Mouse (Mus musculus) forebrain, embryonic 16.5 days (tissue): ENCODE results near the gene 2310061I04Rik. TPM values are rescaled to one million over a fixed set of nuclear protein-coding genes. Genes with fewer than 3 reads are reported as not detected.

Experiments used
- ATAC-seq: fragments of 200-750 bp; cut with Nextera tagmentation; 2 replicates; pipeline ENCODE4 v1.8.0; 2017; ENCODE audit warnings: mild to moderate bottlenecking, moderate library complexity
- H3K27ac ChIP-seq: fragments of 300-500 bp; sonication (generic); 2 replicates; pipeline ENCODE4 v1.5.1; 2014; ENCODE audit warnings: low read length, control low read depth
- H3K27me3 ChIP-seq: fragments of 300-500 bp; sonication (generic); replicated peaks from 2 replicates; pipeline ENCODE4 v1.6.1; 2014; ENCODE audit warnings: low read length; ENCODE audit not compliant: control insufficient read depth, insufficient read depth
- H3K36me3 ChIP-seq: fragments of 300-500 bp; sonication (generic); 2 replicates; pipeline ENCODE4 v1.6.1; 2014; ENCODE audit not compliant: control insufficient read depth, insufficient read depth
- H3K4me1 ChIP-seq: fragments of 300-500 bp; sonication (generic); replicated peaks from 2 replicates; pipeline ENCODE4 v1.6.1; 2014; ENCODE audit warnings: low read length; ENCODE audit not compliant: control insufficient read depth, insufficient read depth
- H3K4me2 ChIP-seq: fragments of 300-500 bp; sonication (generic); 2 replicates; pipeline ENCODE4 v1.6.1; 2014; ENCODE audit warnings: mild to moderate bottlenecking, low read length, control low read depth
- H3K4me3 ChIP-seq: fragments of 300-500 bp; sonication (generic); replicated peaks from 2 replicates; pipeline ENCODE4 v1.5.1; 2014; ENCODE audit warnings: mild to moderate bottlenecking, low read length, control low read depth
- H3K9ac ChIP-seq: fragments of 300-500 bp; sonication (generic); replicated peaks from 2 replicates; pipeline ENCODE4 v1.6.1; 2014; ENCODE audit warnings: low read depth, low read length, control low read depth
- H3K9me3 ChIP-seq: fragments of 300-500 bp; sonication (generic); 2 replicates; pipeline ENCODE4 v1.6.1; 2016; ENCODE audit warnings: low read length; ENCODE audit not compliant: control insufficient read depth
- WGBS: fragments of 180-500 bp; shearing (Covaris S2); extraction: QIAGEN DNeasy Blood & Tissue Kit; methylation state at CpG from one replicate; pipeline ENCODE4 v1.1.7; 2014; 5-methylcytosine and 5-hydroxymethylcytosine counted together
- polyA plus RNA-seq: library from polyadenylated mRNA; unstranded; fragments of >200 nt; fragmentation: Nextera tagmentation; extraction: Ambion mirVana; gene quantifications from 2 replicates; pipeline ENCODE4 v1.2.1, GENCODE M21; 2015

Gene 2310061I04Rik
- polyA plus RNA-seq, 1 experiment from 2014 or later = 49.5 TPM

DNA sequence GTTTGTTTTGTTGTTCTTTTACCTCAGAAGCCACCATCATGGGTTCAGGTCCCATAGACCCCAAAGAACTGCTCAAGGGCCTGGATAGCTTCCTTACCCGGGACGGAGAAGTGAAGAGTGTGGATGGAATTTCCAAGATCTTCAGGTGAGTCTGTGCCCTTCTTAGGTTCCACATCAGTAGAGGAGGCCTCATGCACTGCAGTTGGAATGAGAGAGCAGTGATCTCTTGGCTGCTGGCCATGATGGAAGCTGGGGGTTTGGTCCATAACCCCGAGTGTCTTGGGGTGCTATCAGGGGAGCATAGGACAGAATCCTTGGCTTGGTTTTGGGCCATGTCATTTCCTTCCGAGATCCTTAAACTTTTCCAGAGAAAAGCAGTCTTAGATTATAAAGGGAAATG lies 26.1 kb upstream of the 2310061I04Rik start:
- ATAC-seq = no peak
- Histone ChIP-seq H3K4me3 (no peak overlapping the region), H3K9me3 (no peaks in the 10 kb centered on the region), H3K27me3 (no peaks in the 10 kb centered on the region), H3K4me1 (peaks cover 27% of the 10 kb centered on the region), H3K36me3 (peaks cover 30% of the 10 kb centered on the region), H3K4me2 (no peak overlapping the region), H3K9ac (no peak overlapping the region), H3K27ac (no peak overlapping the region)
- WGBS = 95% methylated on average over 4 of the region's 4 CpGs

DNA sequence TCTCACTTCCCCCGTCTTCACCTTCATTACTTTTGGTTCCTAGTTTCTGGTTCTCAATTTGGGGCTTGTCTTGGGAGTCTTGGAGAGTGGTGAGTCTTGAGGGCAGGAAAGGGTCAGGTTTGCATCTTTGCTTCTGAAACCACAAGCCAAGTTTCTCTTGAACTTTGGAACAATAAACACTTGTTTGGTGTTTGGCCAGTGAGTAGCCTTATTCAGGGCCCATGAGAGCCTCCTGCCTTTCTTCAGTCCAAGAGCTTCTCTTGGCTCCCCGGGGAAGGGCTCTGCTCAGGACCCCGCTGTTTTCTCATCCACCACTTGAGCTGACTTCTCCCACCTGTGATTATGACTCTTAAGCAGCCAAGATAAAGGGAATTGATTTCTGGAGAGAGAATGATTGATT lies 25.3 kb upstream of the 2310061I04Rik start:
- H3K9me3 ChIP-seq = no peaks in the 10 kb centered on the region
- no peaks in the 10 kb centered on the region for H3K27me3 ChIP-seq
- 83% methylated on average over 3 of the region's 3 CpGs for WGBS
- no peak overlapping the region for H3K4me2 ChIP-seq
- H3K27ac ChIP-seq = no peak overlapping the region
- no peak for ATAC-seq
- H3K9ac ChIP-seq = no peak overlapping the region
- H3K4me1 ChIP-seq = peaks cover 27% of the 10 kb centered on the region
- no peak overlapping the region for H3K4me3 ChIP-seq
- H3K36me3 ChIP-seq = peaks cover 24% of the 10 kb centered on the region

GRCm38 (mm10) chr17:35921710-35922109 lies 24.5 kb upstream of the 2310061I04Rik start:
- H3K36me3 ChIP-seq = peaks cover 19% of the 10 kb centered on the region
- peaks cover 27% of the 10 kb centered on the region for H3K4me1 ChIP-seq
- no peaks in the 10 kb centered on the region for H3K9me3 ChIP-seq
- WGBS = 76% methylated on average over 4 of the region's 4 CpGs
- 0 out of 2 replicates have a peak overlapping the region, but pooled peaks have one; percentile 5 for H3K9ac ChIP-seq
- no peak for ATAC-seq
- no peaks in the 10 kb centered on the region for H3K27me3 ChIP-seq
- H3K27ac ChIP-seq = no peak overlapping the region
- H3K4me3 ChIP-seq = no peak overlapping the region
- no peak overlapping the region for H3K4me2 ChIP-seq

DNA sequence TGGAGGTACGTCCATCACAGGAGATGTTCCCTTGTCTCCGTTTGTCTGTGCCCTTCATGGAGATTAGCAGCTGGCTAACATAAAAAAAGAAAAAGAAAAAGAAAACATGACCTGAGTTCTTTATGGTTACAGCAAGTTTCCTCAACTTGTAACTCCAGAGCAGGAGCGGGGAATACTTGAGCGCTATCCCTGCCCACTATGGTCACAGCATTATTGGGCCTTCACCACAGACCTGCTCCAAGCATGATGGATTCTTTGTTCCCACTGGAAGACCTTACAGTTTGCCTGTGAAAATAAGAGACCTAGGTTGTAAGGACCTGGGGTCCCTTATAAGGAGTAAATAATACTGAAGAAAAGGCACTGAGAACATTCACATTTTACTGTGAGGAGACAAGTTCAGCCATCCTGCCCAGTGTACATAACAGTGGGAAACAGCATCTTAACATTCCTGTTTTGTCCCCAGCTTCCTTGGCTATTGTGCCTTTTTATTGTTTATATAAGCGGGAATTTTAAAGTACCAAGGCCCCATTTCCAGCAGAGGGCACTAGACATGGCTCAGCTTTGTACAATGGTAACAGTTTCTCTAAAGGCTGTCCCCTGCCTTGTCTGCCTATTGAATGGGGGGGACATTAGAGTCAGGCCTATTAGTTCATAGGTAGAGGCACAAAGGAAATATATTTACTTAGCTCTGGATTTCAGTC lies 23.8 kb upstream of the 2310061I04Rik start:
- Histone ChIP-seq H3K4me1 (peaks cover 27% of the 10 kb centered on the region), H3K27me3 (no peaks in the 10 kb centered on the region), H3K9ac (0 out of 2 replicates have a peak overlapping the region, but pooled peaks have one; percentile 0), H3K4me3 (no peak overlapping the region), H3K36me3 (peaks cover 13% of the 10 kb centered on the region), H3K9me3 (no peaks in the 10 kb centered on the region), H3K4me2 (peak overlapping the region; percentile 91), H3K27ac (peak overlapping the region; percentile 99)
- 66% methylated on average over 5 of the region's 5 CpGs for WGBS
- ATAC-seq = no peak

DNA sequence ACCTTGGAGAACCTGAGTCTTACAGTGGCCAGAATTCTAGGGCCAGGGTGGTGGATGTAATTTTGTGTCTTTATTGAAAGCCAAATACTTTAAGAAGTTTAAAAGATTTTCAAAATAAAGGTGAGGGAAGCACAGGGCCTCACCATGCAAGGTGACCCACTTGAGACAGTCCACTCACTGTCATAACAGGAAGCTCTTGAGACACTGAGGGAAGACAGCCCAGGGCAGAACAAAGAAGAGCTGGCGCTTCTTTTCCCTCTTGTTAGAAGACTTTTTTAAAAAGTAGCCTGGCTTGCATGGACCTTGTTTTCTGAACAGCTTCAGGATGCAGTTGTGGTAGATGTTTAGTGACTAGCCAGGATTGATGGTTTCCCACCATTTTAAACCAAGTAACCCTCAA lies 23.2 kb upstream of the 2310061I04Rik start:
- H3K36me3 ChIP-seq = peaks cover 12% of the 10 kb centered on the region
- no peak for ATAC-seq
- peak overlapping the region; percentile 91 for H3K4me2 ChIP-seq
- 77% methylated on average over 1 of the region's 1 CpGs for WGBS
- H3K4me3 ChIP-seq = peak overlapping the region; percentile 75
- peaks cover 31% of the 10 kb centered on the region for H3K4me1 ChIP-seq
- no peaks in the 10 kb centered on the region for H3K27me3 ChIP-seq
- peak overlapping the region; percentile 96; the same call in 1 of the 2 replicates for H3K9ac ChIP-seq
- no peaks in the 10 kb centered on the region for H3K9me3 ChIP-seq
- peak overlapping the region; percentile 99 for H3K27ac ChIP-seq

- Histone ChIP-seq H3K9me3 (no peaks in the 10 kb centered on the region), H3K9ac (peak overlapping the region; percentile 96), H3K4me3 (peak overlapping the region; percentile 75), H3K27ac (peak overlapping the region; percentile 99), H3K27me3 (no peaks in the 10 kb centered on the region), H3K4me1 (peaks cover 35% of the 10 kb centered on the region), H3K36me3 (peaks cover 10% of the 10 kb centered on the region), H3K4me2 (peak overlapping the region; percentile 91)
- ATAC-seq = no peak
- WGBS = 39% methylated on average over 6 of the region's 6 CpGs
Measured at GRCm38 (mm10) chr17:35919864-35920301, 22.7 kb upstream of the 2310061I04Rik start.

- ATAC-seq = peak; percentile 38
- H3K9me3 ChIP-seq = no peaks in the 10 kb centered on the region
- peak overlapping the region; percentile 99 for H3K27ac ChIP-seq
- H3K9ac ChIP-seq = peak overlapping the region; percentile 96
- H3K4me2 ChIP-seq = peak overlapping the region; percentile 91
- WGBS = 3% methylated on average over 7 of the region's 7 CpGs
- H3K4me3 ChIP-seq = peak overlapping the region; percentile 75
- no peaks in the 10 kb centered on the region for H3K27me3 ChIP-seq
- peaks cover 35% of the 10 kb centered on the region for H3K4me1 ChIP-seq
- H3K36me3 ChIP-seq = peaks cover 4% of the 10 kb centered on the region; the same call in 1 of the 2 replicates
Measured at GRCm38 (mm10) chr17:35919060-35919715, 22.0 kb upstream of the 2310061I04Rik start.

DNA sequence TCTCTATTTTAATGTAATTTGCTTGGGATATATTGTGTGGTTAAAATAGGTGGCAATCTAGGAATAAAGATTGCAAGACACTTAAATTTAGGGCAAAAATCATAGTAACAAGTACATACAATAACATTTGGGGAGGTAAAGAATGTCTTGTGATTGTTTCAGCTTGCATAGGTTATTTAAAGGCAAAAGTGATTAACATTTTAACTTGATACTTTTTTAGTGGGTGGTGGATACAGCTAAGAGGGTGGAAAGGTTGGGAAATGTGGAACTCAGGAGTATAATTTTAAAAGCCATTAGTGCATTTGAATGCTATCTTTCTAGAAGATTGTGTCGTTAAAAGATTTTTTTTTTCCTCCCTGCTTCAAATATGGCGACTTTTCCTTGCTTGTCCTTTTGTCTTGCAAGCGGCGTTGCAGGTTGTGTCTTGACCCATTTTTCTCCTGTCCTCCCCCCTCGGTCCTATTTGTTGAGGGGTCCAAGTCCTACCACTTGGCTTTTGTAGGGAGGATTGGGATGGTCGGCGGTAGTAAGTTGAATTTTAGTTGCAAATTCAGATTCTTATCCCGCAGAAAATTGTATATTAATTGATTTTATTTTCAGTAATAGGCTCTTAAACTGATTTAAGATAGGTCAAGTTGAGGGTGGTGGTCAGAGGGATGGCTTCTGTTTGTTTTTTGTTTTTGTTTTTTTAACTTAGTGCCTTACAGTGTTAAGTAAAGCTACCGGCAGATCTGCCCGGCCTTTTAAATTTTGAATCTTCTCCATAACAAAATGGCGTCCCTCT lies 21.2 kb upstream of the 2310061I04Rik start:
- Histone ChIP-seq H3K27me3 (no peaks in the 10 kb centered on the region), H3K9me3 (no peaks in the 10 kb centered on the region), H3K36me3 (no peaks in the 10 kb centered on the region), H3K4me3 (peak overlapping the region; percentile 75), H3K4me2 (peak overlapping the region; percentile 91), H3K9ac (peak overlapping the region; percentile 96), H3K4me1 (peaks cover 35% of the 10 kb centered on the region), H3K27ac (peak overlapping the region; percentile 99)
- no peak for ATAC-seq
- under 1% methylated on average over 11 of the region's 11 CpGs for WGBS
